Mouse (Mus musculus) kidney, adult 8-10 months (tissue): ENCODE results near the gene Neo1.

ENCODE experiments used
- DNase-seq, 2 experiments: peaks; one replicate each; pipeline ENCODE4 v3.0.0; 2022

Neo1 gene

GRCm38 (mm10) chr9:58859080-58859635, 177.1 kb downstream of the Neo1 start:
- no peak for DNase-seq

GRCm38 (mm10) chr9:58854931-58855330, 181.3 kb downstream of the Neo1 start:
- DNase-seq = no peak

DNA sequence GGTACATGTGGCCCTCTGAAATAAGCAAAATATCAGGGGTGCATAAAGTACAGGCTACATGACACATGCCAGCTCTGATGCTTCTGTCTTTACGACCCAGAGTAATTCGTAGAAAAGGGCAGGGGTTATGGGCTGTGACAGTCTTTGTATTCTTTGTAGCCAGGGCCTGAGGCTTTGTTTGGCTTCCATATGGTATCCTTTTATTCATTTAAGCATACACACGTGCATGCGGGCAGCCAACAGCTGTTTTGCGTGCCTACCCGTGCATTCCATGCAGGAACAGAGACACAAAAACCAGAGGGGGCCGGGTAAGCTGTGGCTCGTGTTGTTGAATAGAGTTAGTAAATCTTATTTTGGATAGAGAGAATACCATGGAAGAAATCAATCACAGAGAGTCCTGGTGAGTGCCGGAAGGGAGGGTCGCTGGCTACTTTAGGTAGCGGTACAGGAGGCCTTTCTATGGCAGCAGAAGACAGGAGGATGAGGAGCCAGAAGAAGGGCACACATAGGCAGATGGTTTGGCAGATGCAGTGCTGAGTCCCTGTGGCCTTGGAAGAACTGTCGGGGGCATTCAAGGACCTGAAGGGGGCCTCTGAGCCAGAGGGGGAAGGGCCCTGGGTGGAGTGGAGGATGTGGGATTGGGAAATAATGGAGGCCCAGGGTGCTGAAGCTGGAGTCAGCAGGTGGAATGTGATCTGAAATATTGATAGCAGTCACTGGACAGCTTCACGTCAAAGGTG, 186.5 kb downstream of the Neo1 start:
- DNase-seq = no peak

- no peak for DNase-seq
Observed at GRCm38 (mm10) chr9:58847676-58848075, 188.6 kb downstream of the Neo1 start.

DNA sequence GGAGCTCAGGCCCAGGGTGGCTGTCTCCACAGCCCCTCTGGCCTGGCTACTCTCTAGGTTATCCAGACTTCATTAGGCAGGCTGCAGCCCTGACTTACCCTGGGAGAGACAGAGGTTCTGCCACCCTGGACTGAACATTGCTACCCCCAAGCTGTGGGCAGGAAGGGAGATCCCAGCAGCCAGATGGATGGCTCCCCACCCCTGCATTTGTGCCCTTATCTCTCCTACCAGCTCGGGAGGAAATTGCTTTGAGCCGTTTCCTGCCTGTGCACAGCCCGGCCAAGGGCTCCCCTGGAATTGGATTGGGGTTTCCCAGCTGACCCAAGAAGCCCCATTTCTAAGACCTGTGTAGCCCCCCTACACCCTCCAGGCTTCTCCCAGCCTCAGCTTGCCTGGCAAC, 189.2 kb downstream of the Neo1 start:
- DNase-seq = no peak

- no peak for DNase-seq
Observed at GRCm38 (mm10) chr9:58844597-58844996, 191.6 kb downstream of the Neo1 start.

- DNase-seq = peak; percentile 15 to 60
Observed at GRCm38 (mm10) chr9:58841655-58842054, 194.6 kb downstream of the Neo1 start.

DNA sequence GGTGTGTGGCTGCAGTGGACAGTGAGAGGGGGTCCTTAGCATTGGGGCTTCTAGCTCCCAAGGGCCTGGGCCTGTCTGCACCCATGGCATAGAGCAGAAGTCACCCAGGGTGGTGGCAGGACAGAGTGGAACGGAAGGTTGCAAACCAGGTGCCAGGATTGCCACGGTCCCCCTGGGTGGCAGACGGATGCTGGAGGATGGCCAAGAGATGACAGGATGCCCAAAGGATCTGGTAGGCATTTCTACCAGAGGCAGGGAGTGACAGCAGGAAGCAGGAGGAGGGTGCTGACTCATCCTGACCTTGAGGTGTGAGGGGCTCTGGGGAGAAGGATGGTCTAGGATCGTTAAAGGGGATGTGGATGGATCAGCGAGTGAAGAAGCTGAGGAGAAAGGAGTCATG, 197.7 kb downstream of the Neo1 start:
- no peak for DNase-seq

DNA sequence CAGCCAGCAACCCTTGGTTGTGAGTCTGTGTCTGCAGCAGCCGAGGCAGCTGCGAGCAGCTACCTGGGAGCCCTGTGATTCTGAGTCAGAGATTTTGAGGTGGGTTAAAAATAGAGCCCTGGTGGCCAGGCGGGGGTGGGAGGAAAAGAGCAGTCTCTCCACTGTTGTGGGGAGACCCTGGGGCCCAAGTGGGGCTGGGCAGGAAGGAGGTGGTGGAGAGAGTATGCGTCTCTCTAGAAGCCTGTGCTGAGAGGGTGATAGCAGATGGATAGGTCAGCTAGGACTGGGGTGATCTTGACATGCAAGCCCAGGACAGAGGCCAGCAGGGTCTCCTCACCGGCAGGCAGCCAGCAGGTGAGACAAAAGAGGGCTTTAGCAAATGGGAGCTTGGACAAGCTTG, 199.1 kb downstream of the Neo1 start:
- DNase-seq = no peak

DNA sequence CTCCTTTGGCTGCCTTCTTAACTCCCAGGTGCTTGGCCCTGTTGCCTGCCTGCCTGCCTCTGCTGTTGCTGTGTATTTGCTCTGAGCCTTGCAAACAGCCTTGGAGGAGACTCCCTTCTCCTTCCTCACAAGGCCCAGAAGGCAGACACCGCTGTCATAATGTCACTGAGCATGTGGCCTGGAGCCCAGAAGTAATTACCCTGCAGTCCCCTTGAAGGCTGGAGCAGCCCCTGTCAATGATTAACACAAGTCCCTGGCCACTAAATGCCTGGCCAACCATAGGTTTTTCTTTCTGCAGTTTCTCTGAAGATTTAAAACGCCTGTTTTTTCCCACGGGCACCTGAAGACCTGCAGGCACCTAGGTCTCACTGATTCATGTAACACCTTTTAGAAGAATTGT, 203.3 kb downstream of the Neo1 start:
- DNase-seq = peak; percentile 45 to 58

DNA sequence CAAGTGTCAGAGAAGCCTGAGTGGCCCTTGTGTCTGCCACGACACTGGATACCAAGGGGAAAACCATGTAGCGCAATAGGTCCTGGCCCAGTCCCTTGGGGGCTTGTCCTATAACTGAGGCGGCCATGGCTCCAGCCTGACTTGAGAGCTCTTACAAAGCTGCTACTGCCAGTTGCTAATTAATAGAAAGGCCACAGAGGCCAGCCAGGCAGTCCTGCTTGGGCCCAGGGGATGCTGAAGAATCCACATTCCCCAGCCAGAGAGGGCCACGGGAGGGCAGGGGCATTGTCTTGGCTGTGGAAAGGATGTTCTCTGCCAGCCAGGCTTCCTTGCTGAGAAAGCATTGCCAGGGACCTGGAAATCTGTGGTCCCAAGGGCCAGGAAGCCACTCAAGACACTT, 206.6 kb downstream of the Neo1 start:
- no peak for DNase-seq
